Mouse (Mus musculus) left cerebral cortex, adult 18-20 months (tissue): ENCODE measurements around the gene Saa2. TPM values are rescaled to one million over a fixed set of nuclear protein-coding genes. Genes with fewer than 3 reads are reported as not detected.

Experiments
- DNase-seq, 2 experiments: peaks; one replicate each; pipeline ENCODE4 v3.0.0; 2021 to 2022; ENCODE audit warnings: low spot score in 2 of 2, mixed read lengths in 1 of 2
- total RNA-seq, 2 experiments: library from RNA; stranded (reverse); gene quantifications; 2 replicates each; pipeline ENCODE4 v1.2.3; 2021

Gene Saa2
- total RNA-seq, 2 experiments from 2014 or later: not detected

GRCm38 (mm10) chr7:46761049-46761795, 9.6 kb downstream of the Saa2 start:
- DNase-seq: no peak

GRCm38 (mm10) chr7:46762601-46763000, 11.0 kb downstream of the Saa2 start:
- no peak for DNase-seq

- no peak for DNase-seq
These were observed 13.1 kb downstream of the Saa2 start for GRCm38 (mm10) chr7:46764672-46765071.

GRCm38 (mm10) chr7:46767371-46767770, 15.8 kb downstream of the Saa2 start:
- DNase-seq: no peak

GRCm38 (mm10) chr7:46768451-46768850, 16.9 kb downstream of the Saa2 start:
- no peak for DNase-seq

GRCm38 (mm10) chr7:46770706-46771105, 19.1 kb downstream of the Saa2 start:
- DNase-seq: peak; percentile 38 to 51

GRCm38 (mm10) chr7:46789177-46789849, 37.7 kb downstream of the Saa2 start:
- no peak for DNase-seq

GRCm38 (mm10) chr7:46793871-46794270, 42.3 kb downstream of the Saa2 start:
- DNase-seq: no peak

- DNase-seq: peak; percentile 98 to 99
These were observed 44.0 kb downstream of the Saa2 start, which contains the start of the genes Hps5 and Gtf2h1 for GRCm38 (mm10) chr7:46795287-46796205. Hps5 (minus strand) TSS chr7:46796064. Gtf2h1 (plus strand) TSS chr7:46796103.

- no peak for DNase-seq
These were observed 44.7 kb downstream of the Saa2 start for GRCm38 (mm10) chr7:46796206-46796679.

GRCm38 (mm10) chr7:46796779-46797178, 45.2 kb downstream of the Saa2 start:
- no peak for DNase-seq

Other genes with a start within 250 kb of the Saa2 start
- gene Sergef, start 112.0 kb upstream of the Saa2 start, total RNA-seq: 10 to 100 TPM; 73.6 to 85.6 TPM
- under 1 TPM; 0.16 to 0.21 TPM for gene Tph1, start 79.3 kb upstream of the Saa2 start, total RNA-seq
- gene Saal1, start 41.1 kb upstream of the Saa2 start, total RNA-seq: 1 to 10 TPM; 8.1 to 8.2 TPM
- gene Saa3, start 36.1 kb upstream of the Saa2 start, total RNA-seq: not detected
- gene Saa4, start 19.2 kb upstream of the Saa2 start, total RNA-seq: not detected
- gene Saa1, start 8.8 kb upstream of the Saa2 start, total RNA-seq: not detected
- gene Hps5, start 44.3 kb downstream of the Saa2 start, total RNA-seq: 10 to 100 TPM; 11.9 to 12.1 TPM
- 10 to 100 TPM; 37.4 to 41.9 TPM for gene Gtf2h1, start 44.3 kb downstream of the Saa2 start, total RNA-seq
- 100 to 1,000 TPM; 342 to 355 TPM for gene Ldha, start 89.7 kb downstream of the Saa2 start, total RNA-seq
- not detected for gene Ldhc, start 109.4 kb downstream of the Saa2 start, total RNA-seq
- 10 to 100 TPM; 67.9 to 70.2 TPM for gene Tsg101, start 168.2 kb downstream of the Saa2 start, total RNA-seq
- 10 to 100 TPM; 15.7 to 17.2 TPM for gene Uevld, start 206.7 kb downstream of the Saa2 start, total RNA-seq
- gene Gm9999, start 231.8 kb downstream of the Saa2 start, total RNA-seq: not detected